Mouse (Mus musculus) left cerebral cortex, postnatal 25 days (tissue): ENCODE data around the gene Fam83c. TPM values are rescaled to one million over a fixed set of nuclear protein-coding genes. Genes with fewer than 3 reads are reported as not detected.

Experiments
- DNase-seq, 2 experiments: peaks; one replicate each; pipeline ENCODE4 v3.0.0; 2022; ENCODE audit warnings: low spot score in 2 of 2, mixed read lengths in 1 of 2
- intact Hi-C: fragments of 180-260 bp; cut with DNase I; formaldehyde crosslinking; loops from one replicate; pipeline ENCODE4 v1.15.1; 2025
- total RNA-seq, 2 experiments: library from RNA; stranded (reverse); gene quantifications; 2 replicates each; pipeline ENCODE4 v1.2.3; 2021

Gene Fam83c
- total RNA-seq, 2 experiments from 2014 or later = not detected

GRCm38 (mm10) chr2:155805231-155805924 is 29.3 kb downstream of the Fam83c start:
- intact Hi-C loops = no loop called here
- no peak for DNase-seq

- no peak for DNase-seq
- intact Hi-C loops = no loop called here
These were observed 30.6 kb downstream of the Fam83c start for GRCm38 (mm10) chr2:155804053-155804452.

GRCm38 (mm10) chr2:155802761-155803160 is 31.9 kb downstream of the Fam83c start:
- DNase-seq = no peak
- intact Hi-C loops = no loop called here

GRCm38 (mm10) chr2:155798613-155799012 is 36.0 kb downstream of the Fam83c start:
- no peak for DNase-seq
- intact Hi-C loops = no loop called here

- intact Hi-C loops = no loop called here
- no peak for DNase-seq
These were observed 39.8 kb downstream of the Fam83c start for GRCm38 (mm10) chr2:155794674-155795445.

GRCm38 (mm10) chr2:155792899-155793298 is 41.8 kb downstream of the Fam83c start:
- intact Hi-C loops = no loop called here

GRCm38 (mm10) chr2:155787949-155788931 is 46.4 kb downstream of the Fam83c start:
- DNase-seq = no peak
- intact Hi-C loops = no loop called here

More at GRCm38 (mm10) chr2:155792899-155793298, 41.8 kb downstream of the Fam83c start:
- no peak for DNase-seq

GRCm38 (mm10) chr2:155786905-155787304 is 47.7 kb downstream of the Fam83c start:
- no peak for DNase-seq
- intact Hi-C loops = no loop called here

- intact Hi-C loops = no loop called here
- peak; percentile 56 to 88 for DNase-seq
These were observed 50.1 kb downstream of the Fam83c start for GRCm38 (mm10) chr2:155784534-155784933.

GRCm38 (mm10) chr2:155779506-155779905 is 55.1 kb downstream of the Fam83c start:
- no peak for DNase-seq
- intact Hi-C loops = loop anchor here (5.0 kb wide), 1 partner anchor 33 kb away; no protein-coding TSS in a partner anchor

GRCm38 (mm10) chr2:155779066-155779465 is 55.6 kb downstream of the Fam83c start:
- no peak for DNase-seq
- intact Hi-C loops = loop anchor here (5.0 kb wide), 1 partner anchor 33 kb away; no protein-coding TSS in a partner anchor

GRCm38 (mm10) chr2:155778004-155778403 is 56.6 kb downstream of the Fam83c start:
- intact Hi-C loops = loop anchor here (5.0 kb wide), 1 partner anchor 34 kb away; no protein-coding TSS in a partner anchor
- DNase-seq = no peak

GRCm38 (mm10) chr2:155777688-155777985 is 57.0 kb downstream of the Fam83c start:
- DNase-seq = no peak
- intact Hi-C loops = loop anchor here (5.0 kb wide), 1 partner anchor 35 kb away; no protein-coding TSS in a partner anchor

Other genes with a start within 250 kb of the Fam83c start
- gene Gss, start 242.0 kb downstream of the Fam83c start, total RNA-seq = 10 to 100 TPM; 12.9 to 14.4 TPM
- 1 to 10 TPM; 3.8 to 5.3 TPM for gene Myh7b, start 223.6 kb downstream of the Fam83c start, total RNA-seq
- gene Trpc4ap, start 142.5 kb downstream of the Fam83c start, total RNA-seq = 100 to 1,000 TPM; 146 to 147 TPM
- 10 to 100 TPM; 16.9 to 19.2 TPM for gene Edem2, start 105.4 kb downstream of the Fam83c start, total RNA-seq
- gene Gm17581, start 99.0 kb downstream of the Fam83c start, total RNA-seq = not detected
- gene Procr, start 83.7 kb downstream of the Fam83c start, total RNA-seq = 1 to 10 TPM in 1 of 2 experiments, under 1 TPM in 1; 0.96 to 1.3 TPM
- 10 to 100 TPM; 37.2 to 38.8 TPM for gene Mmp24, start 59.5 kb downstream of the Fam83c start, total RNA-seq
- 10 to 100 TPM; 58.7 to 62.3 TPM for gene BC029722, start 15.4 kb downstream of the Fam83c start, total RNA-seq
- 10 to 100 TPM; 57.5 to 71.9 TPM for gene Eif6, start 7.9 kb downstream of the Fam83c start, total RNA-seq
- gene Uqcc1, start 95.5 kb upstream of the Fam83c start, total RNA-seq = 10 to 100 TPM; 59.7 to 61.8 TPM
- not detected for gene Gm15557, start 105.9 kb upstream of the Fam83c start, total RNA-seq
- under 1 TPM in 1 of 2 experiments, not detected in 1; 0.23 TPM for gene Gdf5, start 110.5 kb upstream of the Fam83c start, total RNA-seq
- gene Cep250, start 121.6 kb upstream of the Fam83c start, total RNA-seq = 10 to 100 TPM; 15.8 to 18.4 TPM
- gene 6430550D23Rik, start 173.1 kb upstream of the Fam83c start, total RNA-seq = 1 to 10 TPM; 1.5 to 2.1 TPM
- 100 to 1,000 TPM; 199 to 206 TPM for gene Ergic3, start 173.2 kb upstream of the Fam83c start, total RNA-seq
- not detected for gene Fer1l4, start 218.1 kb upstream of the Fam83c start, total RNA-seq
- gene Spag4, start 230.3 kb upstream of the Fam83c start, total RNA-seq = 1 to 10 TPM; 3.6 to 4.2 TPM